Mouse (Mus musculus) testis, adult 2 months (tissue): ENCODE data around the gene Smarcc2.
"Not testable (repeated sequence)": the region's sequence is repeated elsewhere in the genome, so short reads cannot be mapped to it uniquely, and the experiment has no call there.

Source experiments
- CTCF ChIP-seq: fragments of 200-500 bp; IDR thresholded peaks from 2 replicates; pipeline ENCODE4 v1.5.1; 2012; ENCODE audit warnings: low read depth, mild to moderate bottlenecking, inconsistent platforms, low read length, moderate library complexity; ENCODE audit not compliant: control insufficient read depth, insufficient read depth, insufficient replicate concordance
- POLR2A ChIP-seq: fragments of 200-500 bp; IDR thresholded peaks from 2 replicates; pipeline ENCODE4 v1.6.1; 2012; ENCODE audit warnings: low read depth, mild to moderate bottlenecking, inconsistent platforms, low read length, moderate library complexity; ENCODE audit not compliant: control insufficient read depth

GRCm38 (mm10) chr10:128492051-128492450, 33.0 kb downstream of the Smarcc2 start:
- not testable (repeated sequence) for TF ChIP-seq POLR2A, CTCF
